Mouse (Mus musculus) hindbrain, embryonic 14.5 days (tissue): Measurements from ENCODE around the gene Me3. TPM values are rescaled to one million over a fixed set of nuclear protein-coding genes. Genes with fewer than 3 reads are reported as not detected.

ENCODE experiments used
- ATAC-seq: fragments of 200-750 bp; cut with Nextera tagmentation; 2 replicates; pipeline ENCODE4 v1.8.0; 2017; ENCODE audit warnings: moderate number of reproducible peaks, mild to moderate bottlenecking, moderate TSS enrichment, moderate library complexity; ENCODE audit not compliant: low FRiP score
- DNase-seq: peaks from one replicate; pipeline ENCODE4 v3.0.0-alpha.2; 2015; ENCODE audit warnings: low spot score
- H3K27ac ChIP-seq: fragments of 300-500 bp; sonication (generic); 2 replicates; pipeline ENCODE4 v1.5.1; 2014; ENCODE audit warnings: mild to moderate bottlenecking, moderate library complexity
- H3K27me3 ChIP-seq: fragments of 300-500 bp; sonication (generic); 2 replicates; pipeline ENCODE4 v1.6.1; 2014; ENCODE audit warnings: mild to moderate bottlenecking, low read length, mixed read lengths; ENCODE audit not compliant: control insufficient read depth, insufficient read depth
- H3K36me3 ChIP-seq: fragments of 300-500 bp; sonication (generic); replicated peaks from 2 replicates; pipeline ENCODE4 v1.6.1; 2014; ENCODE audit not compliant: control insufficient read depth, insufficient read depth
- H3K4me1 ChIP-seq: fragments of 300-500 bp; sonication (generic); replicated peaks from 2 replicates; pipeline ENCODE4 v1.6.1; 2014; ENCODE audit warnings: antibody characterized with exemption, low read length, mixed read lengths; ENCODE audit not compliant: control insufficient read depth, insufficient read depth
- H3K4me2 ChIP-seq: fragments of 300-500 bp; sonication (generic); replicated peaks from 2 replicates; pipeline ENCODE4 v1.6.1; 2014; ENCODE audit warnings: mild to moderate bottlenecking, moderate library complexity
- H3K4me3 ChIP-seq: fragments of 300-500 bp; sonication (generic); replicated peaks from 2 replicates; pipeline ENCODE4 v1.5.1; 2014; ENCODE audit warnings: mild to moderate bottlenecking, low read length
- H3K9ac ChIP-seq: fragments of 300-500 bp; sonication (generic); 2 replicates; pipeline ENCODE4 v1.6.1; 2014
- H3K9me3 ChIP-seq: fragments of 300-500 bp; sonication (generic); 2 replicates; pipeline ENCODE4 v1.6.1; 2016; ENCODE audit warnings: low read length; ENCODE audit not compliant: control insufficient read depth
- WGBS: fragments of 180-500 bp; shearing (Covaris S2); extraction: QIAGEN DNeasy Blood & Tissue Kit; methylation state at CpG from one replicate; pipeline ENCODE4 v1.1.7; 2014; 5-methylcytosine and 5-hydroxymethylcytosine counted together
- polyA plus RNA-seq: library from polyadenylated mRNA; unstranded; fragments of >200 nt; fragmentation: Nextera tagmentation; extraction: Ambion mirVana; gene quantifications from 2 replicates; pipeline ENCODE4 v1.2.1, GENCODE M21; 2014

Me3 gene
- 12.2 and 14.1 TPM in 2 replicates for polyA plus RNA-seq

- peak; percentile 90 for ATAC-seq
- Histone ChIP-seq H3K4me2 (peak within 1 kb of the TSS; percentile 88), H3K36me3 (no peaks in the 10 kb centered on the region), H3K27ac (no peak within 1 kb of the TSS), H3K9me3 (no peaks in the 10 kb centered on the region), H3K4me3 (peak within 1 kb of the TSS; percentile 58), H3K9ac (peak within 1 kb of the TSS; percentile 79), H3K4me1 (no peaks in the 10 kb centered on the region), H3K27me3 (peaks cover 7% of the 10 kb centered on the region; the same call in 1 of the 2 replicates)
- WGBS, result 6% methylated on average over 49 of the region's 49 CpGs
- peak; percentile 62 for DNase-seq
Measured at GRCm38 (mm10) chr7:89632342-89633251, at the start of gene Me3. Me3 (plus strand) TSS chr7:89632392.

- Histone ChIP-seq H3K27ac (no peak overlapping the region), H3K4me1 (no peaks in the 10 kb centered on the region)
Measured at GRCm38 (mm10) chr7:89590039-89590438, 42.2 kb upstream of the Me3 start.

GRCm38 (mm10) chr7:89590542-89591251 is 41.5 kb upstream of the Me3 start:
- Histone ChIP-seq H3K27ac (no peak overlapping the region), H3K9ac (no peak overlapping the region), H3K27me3 (no peaks in the 10 kb centered on the region), H3K4me3 (no peak overlapping the region), H3K4me1 (no peaks in the 10 kb centered on the region), H3K9me3 (no peaks in the 10 kb centered on the region), H3K4me2 (no peak overlapping the region), H3K36me3 (no peaks in the 10 kb centered on the region)
- 84% methylated on average over 3 of the region's 3 CpGs for WGBS
- no peak for DNase-seq
- no peak for ATAC-seq

More at GRCm38 (mm10) chr7:89590039-89590438, 42.2 kb upstream of the Me3 start:
- Histone ChIP-seq H3K9me3 (no peaks in the 10 kb centered on the region), H3K4me3 (no peak overlapping the region), H3K9ac (no peak overlapping the region), H3K4me2 (no peak overlapping the region), H3K27me3 (no peaks in the 10 kb centered on the region), H3K36me3 (no peaks in the 10 kb centered on the region)
- ATAC-seq (no peak), DNase-seq (no peak)
- 84% methylated on average over 5 of the region's 5 CpGs for WGBS

- H3K4me2 ChIP-seq, result no peak overlapping the region
- H3K27ac ChIP-seq, result no peak overlapping the region
- no peak for DNase-seq
- no peak overlapping the region for H3K4me3 ChIP-seq
- no peaks in the 10 kb centered on the region for H3K36me3 ChIP-seq
- no peak for ATAC-seq
- H3K4me1 ChIP-seq, result no peaks in the 10 kb centered on the region
- WGBS, result 95% methylated on average over 2 of the region's 2 CpGs
- H3K9me3 ChIP-seq, result no peaks in the 10 kb centered on the region
- no peak overlapping the region for H3K9ac ChIP-seq
- H3K27me3 ChIP-seq, result no peaks in the 10 kb centered on the region
Measured at GRCm38 (mm10) chr7:89595813-89596212, 36.4 kb upstream of the Me3 start.

- no peaks in the 10 kb centered on the region for H3K9me3 ChIP-seq
- H3K4me3 ChIP-seq, result no peak overlapping the region
- no peaks in the 10 kb centered on the region for H3K36me3 ChIP-seq
- DNase-seq (no peak), ATAC-seq (no peak)
- no peak overlapping the region for H3K9ac ChIP-seq
- no peaks in the 10 kb centered on the region for H3K27me3 ChIP-seq
- WGBS, result 82% methylated on average over 8 of the region's 8 CpGs
- H3K4me2 ChIP-seq, result no peak overlapping the region
- no peaks in the 10 kb centered on the region for H3K4me1 ChIP-seq
- no peak overlapping the region for H3K27ac ChIP-seq
Measured at GRCm38 (mm10) chr7:89605589-89606536, 26.3 kb upstream of the Me3 start.

DNA sequence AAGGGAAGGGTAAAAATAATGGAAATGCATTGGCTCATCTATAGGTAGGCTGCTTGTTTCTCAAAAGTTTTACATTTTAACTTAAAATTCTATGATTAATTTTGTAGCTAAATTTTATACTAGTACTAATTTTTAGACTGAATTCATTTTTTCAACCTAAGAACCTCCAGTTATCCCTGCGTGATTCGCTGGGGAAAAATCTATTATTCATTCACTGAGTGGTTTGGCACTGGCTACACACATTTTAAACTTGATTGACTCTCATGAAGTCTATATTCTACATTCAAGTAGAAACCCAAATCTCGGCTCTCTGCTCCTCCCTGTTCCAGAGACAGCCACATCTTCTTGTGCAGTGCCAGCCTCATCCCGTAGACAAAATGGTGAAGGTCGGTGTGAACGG is 24.9 kb upstream of the Me3 start:
- Histone ChIP-seq H3K27me3 (no peaks in the 10 kb centered on the region), H3K4me1 (no peaks in the 10 kb centered on the region), H3K27ac (no peak overlapping the region), H3K9me3 (no peaks in the 10 kb centered on the region), H3K4me3 (no peak overlapping the region), H3K36me3 (no peaks in the 10 kb centered on the region), H3K4me2 (no peak overlapping the region), H3K9ac (no peak overlapping the region)
- WGBS, result 96% methylated on average over 6 of the region's 6 CpGs
- DNase-seq (no peak), ATAC-seq (no peak)

GRCm38 (mm10) chr7:89611236-89611635 is 21.0 kb upstream of the Me3 start:
- DNase-seq (peak; percentile 32), ATAC-seq (no peak)
- Histone ChIP-seq H3K9ac (no peak overlapping the region), H3K4me2 (no peak overlapping the region), H3K9me3 (no peaks in the 10 kb centered on the region), H3K4me1 (no peaks in the 10 kb centered on the region), H3K4me3 (no peak overlapping the region), H3K27me3 (no peaks in the 10 kb centered on the region), H3K27ac (no peak overlapping the region), H3K36me3 (no peaks in the 10 kb centered on the region)
- WGBS, result 77% methylated on average over 7 of the region's 7 CpGs

DNA sequence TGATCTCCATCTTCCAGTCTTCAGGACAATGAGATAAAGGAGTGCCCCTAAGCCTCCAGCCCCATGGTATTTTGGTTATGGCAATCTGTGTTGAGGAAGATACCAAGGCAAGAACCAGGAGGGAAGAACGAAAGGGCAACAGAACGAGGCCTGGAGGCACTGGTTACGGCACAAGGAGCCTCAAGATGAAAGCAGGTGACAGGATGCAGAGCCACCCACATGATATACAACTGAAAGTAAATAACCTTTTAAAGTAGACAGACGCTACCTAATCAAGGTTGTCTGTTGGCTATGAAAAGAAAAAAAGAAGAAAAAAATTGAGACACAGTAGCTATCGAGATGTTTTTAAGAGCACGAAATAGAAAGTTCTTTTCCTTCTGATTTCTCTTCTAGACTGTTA is 16.0 kb upstream of the Me3 start:
- H3K27me3 ChIP-seq, result no peaks in the 10 kb centered on the region
- no peak overlapping the region for H3K4me3 ChIP-seq
- H3K36me3 ChIP-seq, result no peaks in the 10 kb centered on the region
- no peak overlapping the region for H3K4me2 ChIP-seq
- H3K4me1 ChIP-seq, result no peaks in the 10 kb centered on the region
- no peak overlapping the region for H3K27ac ChIP-seq
- ATAC-seq (no peak), DNase-seq (no peak)
- H3K9me3 ChIP-seq, result no peaks in the 10 kb centered on the region
- WGBS, result 95% methylated on average over 6 of the region's 6 CpGs
- no peak overlapping the region for H3K9ac ChIP-seq
